Mouse (Mus musculus) embryonic facial prominence, embryonic 12.5 days (tissue): ENCODE measurements at regions not wholly inside any gene's neighbourhood (a gene's known extent, or its start where the extent isn't known, plus 50 kb on each side); places are given as distances from the start of the nearest gene placed in this dataset.

Experiments used
- ATAC-seq: fragments of 200-750 bp; cut with Nextera tagmentation; 2 replicates; pipeline ENCODE4 v1.8.0; 2017; ENCODE audit not compliant: insufficient number of reproducible peaks, insufficient read depth, low FRiP score, low TSS enrichment
- H3K27ac ChIP-seq: fragments of 300-500 bp; sonication (generic); 2 replicates; pipeline ENCODE4 v1.5.1; 2016; ENCODE audit warnings: mild to moderate bottlenecking
- H3K27me3 ChIP-seq: fragments of 300-500 bp; sonication (generic); 2 replicates; pipeline ENCODE4 v1.6.1; 2016; ENCODE audit warnings: mild to moderate bottlenecking, moderate library complexity
- H3K36me3 ChIP-seq: fragments of 300-500 bp; sonication (generic); 2 replicates; pipeline ENCODE4 v1.6.1; 2016; ENCODE audit warnings: mild to moderate bottlenecking
- H3K4me1 ChIP-seq: fragments of 300-500 bp; sonication (generic); 2 replicates; pipeline ENCODE4 v1.6.1; 2016
- H3K4me2 ChIP-seq: fragments of 300-500 bp; sonication (generic); replicated peaks from 2 replicates; pipeline ENCODE4 v1.6.1; 2016; ENCODE audit warnings: mild to moderate bottlenecking, moderate library complexity
- H3K4me3 ChIP-seq: fragments of 300-500 bp; sonication (generic); 2 replicates; pipeline ENCODE4 v1.5.1; 2016; ENCODE audit warnings: mild to moderate bottlenecking
- H3K9ac ChIP-seq: fragments of 300-500 bp; sonication (generic); 2 replicates; pipeline ENCODE4 v1.6.1; 2016; ENCODE audit warnings: mild to moderate bottlenecking, moderate library complexity
- H3K9me3 ChIP-seq: fragments of 300-500 bp; sonication (generic); 2 replicates; pipeline ENCODE4 v1.6.1; 2016; ENCODE audit warnings: mild to moderate bottlenecking, moderate library complexity
- WGBS: fragments of 180-500 bp; shearing (Covaris S2); methylation state at CpG from one replicate; pipeline ENCODE4 v1.1.7; 2016; 5-methylcytosine and 5-hydroxymethylcytosine counted together

DNA sequence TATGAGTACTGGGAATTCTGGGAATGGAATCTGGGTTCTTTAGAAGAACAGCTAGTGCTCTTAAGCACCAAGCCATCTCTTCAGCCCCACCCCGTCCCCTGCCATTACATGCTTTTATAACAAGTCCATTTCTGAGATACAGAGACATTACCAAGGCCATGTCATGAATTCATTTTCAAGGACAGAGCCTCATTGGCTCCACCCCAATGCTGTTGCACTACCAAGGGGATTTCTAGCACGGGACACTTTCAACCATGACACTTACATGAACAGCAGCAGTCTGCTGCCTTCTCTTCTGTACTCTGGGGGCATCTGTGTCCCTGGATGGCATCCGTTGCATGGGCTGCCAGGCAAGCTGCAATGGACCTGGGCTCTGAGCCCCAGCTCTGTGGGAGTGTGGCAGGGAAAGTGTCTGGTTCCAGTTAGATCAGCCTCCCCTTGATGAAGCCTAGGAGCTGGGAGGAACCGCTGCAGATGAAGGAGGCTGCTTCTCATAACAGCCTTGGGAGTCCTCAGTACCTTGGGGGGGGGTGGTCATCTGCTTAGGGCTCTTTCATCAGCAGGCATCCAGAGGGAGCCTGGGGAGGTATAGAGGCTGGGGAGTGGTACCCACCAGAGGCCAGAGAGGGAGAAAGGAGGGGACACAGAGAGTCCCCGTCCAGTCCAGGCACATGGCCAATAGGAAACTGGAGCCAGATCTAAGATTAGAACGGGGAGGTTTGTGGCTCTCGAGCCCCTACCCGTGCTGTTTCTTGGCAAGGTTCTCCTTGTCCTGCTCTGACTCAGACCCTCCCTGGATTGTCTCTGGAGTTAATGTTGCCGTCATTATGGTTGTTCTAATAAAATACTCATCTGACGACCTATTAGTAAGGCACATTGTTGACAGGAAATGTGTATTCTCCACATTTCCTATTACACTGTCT is 52.4 kb upstream of the Ctbp2 start:
- WGBS, result 58% methylated on average over 10 of the region's 10 CpGs
- no peak for ATAC-seq
- H3K9me3 ChIP-seq, result no peaks in the 10 kb centered on the region
- H3K4me1 ChIP-seq, result peaks cover 5% of the 10 kb centered on the region; the same call in 1 of the 2 replicates
- no peak overlapping the region for H3K4me3 ChIP-seq
- H3K27ac ChIP-seq, result no peak overlapping the region
- no peaks in the 10 kb centered on the region for H3K27me3 ChIP-seq
- no peaks in the 10 kb centered on the region for H3K36me3 ChIP-seq
- no peak overlapping the region for H3K4me2 ChIP-seq
- no peak overlapping the region for H3K9ac ChIP-seq
